Mouse (Mus musculus) testis, postnatal 14 days (tissue): ENCODE results near the gene Rest.

Experiments
- DNase-seq: peaks from one replicate; pipeline ENCODE4 v3.0.0; 2021; ENCODE audit warnings: low spot score

The Rest gene

GRCm38 (mm10) chr5:77266066-77266885 lies 985 bp downstream of the Rest start:
- DNase-seq: peak; percentile 55

DNA sequence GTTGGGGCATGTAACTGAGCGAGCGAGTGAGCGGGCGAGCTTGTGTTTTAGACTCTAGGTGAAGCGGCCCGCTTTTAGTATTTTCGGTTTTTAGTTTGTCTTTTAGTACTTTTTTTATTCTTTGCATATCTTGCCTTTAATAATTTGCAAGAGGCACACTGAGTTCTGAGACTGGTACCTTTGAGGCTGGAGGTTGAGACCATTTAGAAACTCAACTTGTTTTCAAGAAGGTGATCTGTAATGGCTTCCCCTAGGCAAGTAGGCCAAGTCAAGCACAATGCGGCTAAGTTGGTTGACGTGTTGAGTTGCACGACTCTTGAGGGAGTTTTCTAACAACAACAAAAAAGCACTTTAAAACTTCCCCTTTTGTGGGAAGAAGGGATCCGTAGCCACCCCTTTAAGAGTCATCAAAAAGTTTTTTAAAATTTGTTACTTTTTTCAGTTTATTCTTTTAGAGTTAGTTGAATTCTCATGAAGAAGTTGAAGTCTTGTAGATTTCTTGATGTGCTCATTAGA lies 1.7 kb downstream of the Rest start:
- no peak for DNase-seq

DNA sequence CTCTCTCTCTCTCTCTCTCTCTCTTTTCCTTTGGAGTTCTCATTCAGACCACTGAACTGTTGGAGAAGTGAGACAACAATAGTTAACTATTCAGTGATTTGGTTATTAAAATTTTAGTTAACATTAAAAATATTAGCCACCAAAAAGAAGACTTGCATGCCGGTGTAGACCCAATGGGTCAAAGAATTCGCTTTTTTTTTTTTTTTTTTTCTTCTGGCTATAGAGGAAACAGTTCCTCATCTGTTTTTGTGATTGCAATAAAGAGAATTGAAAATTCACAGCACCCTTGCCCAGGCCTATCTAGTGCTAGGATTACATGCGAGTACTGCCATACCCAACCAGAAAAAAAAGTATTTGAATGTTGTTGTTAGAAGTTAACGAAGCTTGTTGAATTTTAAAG lies 2.1 kb downstream of the Rest start:
- no peak for DNase-seq

DNA sequence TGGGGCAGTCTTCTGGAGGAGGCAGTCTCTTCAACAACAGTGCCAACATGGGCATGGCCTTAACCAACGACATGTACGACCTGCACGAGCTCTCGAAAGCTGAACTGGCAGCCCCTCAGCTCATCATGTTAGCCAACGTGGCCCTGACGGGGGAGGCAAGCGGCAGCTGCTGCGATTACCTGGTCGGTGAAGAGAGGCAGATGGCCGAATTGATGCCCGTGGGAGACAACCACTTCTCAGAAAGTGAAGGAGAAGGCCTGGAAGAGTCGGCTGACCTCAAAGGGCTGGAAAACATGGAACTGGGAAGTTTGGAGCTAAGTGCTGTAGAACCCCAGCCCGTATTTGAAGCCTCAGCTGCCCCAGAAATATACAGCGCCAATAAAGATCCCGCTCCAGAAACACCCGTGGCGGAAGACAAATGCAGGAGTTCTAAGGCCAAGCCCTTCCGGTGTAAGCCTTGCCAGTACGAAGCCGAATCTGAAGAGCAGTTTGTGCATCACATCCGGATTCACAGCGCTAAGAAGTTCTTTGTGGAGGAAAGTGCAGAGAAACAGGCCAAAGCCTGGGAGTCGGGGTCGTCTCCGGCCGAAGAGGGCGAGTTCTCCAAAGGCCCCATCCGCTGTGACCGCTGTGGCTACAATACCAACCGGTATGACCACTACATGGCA lies 2.8 kb downstream of the Rest start:
- DNase-seq: no peak

- DNase-seq: peak; percentile 55
These were observed 4.1 kb downstream of the Rest start for GRCm38 (mm10) chr5:77269399-77269798.

DNA sequence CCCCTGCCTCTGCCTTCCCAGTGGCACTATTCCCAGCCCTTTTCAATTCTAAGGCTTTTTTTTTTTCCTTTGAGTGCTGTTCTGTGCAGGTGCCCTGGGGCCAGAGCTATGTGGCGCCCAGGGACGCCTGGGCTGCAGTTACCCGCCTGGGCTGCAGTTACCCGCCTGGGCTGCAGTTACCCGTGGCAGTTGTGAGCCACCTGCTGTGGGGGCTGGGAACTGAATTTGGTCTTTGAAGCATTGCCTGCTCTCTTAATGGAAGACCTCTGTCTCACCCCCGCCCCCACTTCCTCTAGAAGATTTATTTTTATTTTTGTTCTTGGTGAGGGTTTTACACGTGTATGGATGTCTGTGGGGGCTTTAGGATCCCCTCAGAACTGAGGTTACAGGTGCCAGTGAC lies 7.9 kb downstream of the Rest start:
- DNase-seq: no peak

DNA sequence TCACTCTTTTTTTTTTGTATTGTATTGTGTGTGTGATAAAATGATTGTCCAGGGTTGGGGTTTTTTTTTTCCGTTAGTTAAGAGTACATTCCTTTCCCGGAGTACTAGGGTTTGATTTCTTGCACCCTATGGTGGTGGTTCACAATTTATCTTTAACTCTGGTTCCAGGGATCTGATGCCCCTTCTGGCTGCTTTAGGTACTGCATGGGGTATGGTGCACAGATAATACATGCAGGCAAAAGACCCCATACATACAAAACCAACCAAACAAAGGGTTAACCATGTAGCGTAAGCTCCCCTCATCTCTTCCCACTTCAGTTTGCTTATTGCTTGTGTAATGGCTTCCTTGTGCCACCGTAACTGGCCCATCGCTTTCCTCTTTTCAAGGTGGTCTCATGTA lies 10.7 kb downstream of the Rest start:
- DNase-seq: no peak

GRCm38 (mm10) chr5:77277204-77277603 lies 11.9 kb downstream of the Rest start:
- no peak for DNase-seq

GRCm38 (mm10) chr5:77281518-77282174 lies 16.4 kb downstream of the Rest start:
- DNase-seq: no peak

GRCm38 (mm10) chr5:77282242-77282641 lies 17.0 kb downstream of the Rest start:
- no peak for DNase-seq

- DNase-seq: no peak
These were observed 20.4 kb downstream of the Rest start for GRCm38 (mm10) chr5:77285685-77286084.

- DNase-seq: no peak
These were observed 21.6 kb downstream of the Rest start for GRCm38 (mm10) chr5:77286904-77287303.

GRCm38 (mm10) chr5:77287901-77288300 lies 22.6 kb downstream of the Rest start:
- no peak for DNase-seq

DNA sequence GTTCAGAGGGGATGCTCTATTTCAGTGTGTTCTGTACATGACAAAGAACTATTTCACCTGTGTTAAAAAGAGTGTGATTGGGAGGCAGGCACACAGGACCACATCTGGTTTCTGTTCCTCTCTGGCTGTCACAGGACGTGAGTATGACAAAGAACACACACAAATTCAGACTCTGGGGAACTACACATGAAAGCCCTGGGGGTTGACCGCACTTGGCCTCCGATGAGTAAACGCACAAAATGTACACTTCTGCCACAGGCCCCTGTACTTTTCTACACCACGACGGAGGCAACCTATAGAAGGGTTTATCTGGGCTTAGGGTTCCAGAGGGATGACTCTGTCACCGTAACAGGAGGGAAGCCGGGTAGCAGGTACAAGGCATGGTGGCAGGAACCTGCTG lies 24.4 kb downstream of the Rest start:
- no peak for DNase-seq

GRCm38 (mm10) chr5:77290606-77291005 lies 25.3 kb downstream of the Rest start:
- no peak for DNase-seq

DNA sequence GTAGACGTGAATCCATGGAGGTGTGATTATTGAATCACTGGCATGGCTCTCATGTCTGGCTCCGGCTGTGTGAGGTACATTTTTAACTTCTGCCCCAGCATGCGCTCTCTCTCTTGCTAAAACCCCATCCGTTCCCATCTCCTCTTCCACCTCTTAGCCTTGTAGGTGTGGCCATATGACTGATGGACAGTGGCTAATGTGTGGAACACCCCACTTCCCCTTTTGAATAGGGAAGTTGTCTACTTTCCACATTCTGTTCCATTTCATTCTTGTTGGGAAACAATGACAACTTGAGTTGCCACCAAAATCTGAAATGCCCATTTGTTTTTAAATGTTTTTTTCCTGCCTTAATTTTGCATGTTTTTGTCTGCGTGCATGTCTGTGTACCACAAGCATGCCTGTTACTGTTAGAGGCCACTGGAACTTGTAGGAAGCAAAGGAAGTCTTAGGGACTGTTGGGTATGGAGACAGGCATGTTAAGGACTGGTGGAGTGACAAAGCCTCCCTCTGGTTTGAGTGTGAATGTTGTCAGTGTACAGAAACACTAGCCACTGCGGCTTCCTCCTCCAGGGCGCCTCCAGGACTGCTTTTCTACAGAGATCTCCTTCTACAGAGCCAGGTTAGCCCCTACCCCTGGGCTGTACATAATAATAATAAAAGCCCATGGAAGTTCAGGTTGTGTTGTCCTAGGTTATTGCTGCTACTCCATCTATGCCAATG lies 27.7 kb downstream of the Rest start:
- no peak for DNase-seq

DNA sequence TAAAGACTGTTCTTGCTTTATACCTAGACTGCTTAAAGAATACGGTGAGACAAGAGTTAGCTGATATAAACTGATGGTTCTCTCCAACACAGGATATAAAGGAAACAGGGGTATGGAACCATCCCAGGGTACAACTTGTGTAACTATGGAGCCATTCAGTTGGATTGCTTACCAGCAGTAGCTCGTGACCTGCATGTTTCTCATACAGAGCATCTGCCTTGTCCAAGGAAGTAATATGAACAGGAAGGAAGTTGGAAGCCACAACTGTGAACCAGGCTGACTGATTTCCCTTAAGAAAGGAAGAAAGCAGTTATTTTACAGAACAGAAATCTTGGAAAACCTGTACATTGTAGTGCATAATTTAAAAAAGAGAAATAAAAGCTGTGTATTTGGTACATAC lies 34.2 kb downstream of the Rest start:
- DNase-seq: no peak

GRCm38 (mm10) chr5:77301296-77301903 lies 36.1 kb downstream of the Rest start:
- no peak for DNase-seq

DNA sequence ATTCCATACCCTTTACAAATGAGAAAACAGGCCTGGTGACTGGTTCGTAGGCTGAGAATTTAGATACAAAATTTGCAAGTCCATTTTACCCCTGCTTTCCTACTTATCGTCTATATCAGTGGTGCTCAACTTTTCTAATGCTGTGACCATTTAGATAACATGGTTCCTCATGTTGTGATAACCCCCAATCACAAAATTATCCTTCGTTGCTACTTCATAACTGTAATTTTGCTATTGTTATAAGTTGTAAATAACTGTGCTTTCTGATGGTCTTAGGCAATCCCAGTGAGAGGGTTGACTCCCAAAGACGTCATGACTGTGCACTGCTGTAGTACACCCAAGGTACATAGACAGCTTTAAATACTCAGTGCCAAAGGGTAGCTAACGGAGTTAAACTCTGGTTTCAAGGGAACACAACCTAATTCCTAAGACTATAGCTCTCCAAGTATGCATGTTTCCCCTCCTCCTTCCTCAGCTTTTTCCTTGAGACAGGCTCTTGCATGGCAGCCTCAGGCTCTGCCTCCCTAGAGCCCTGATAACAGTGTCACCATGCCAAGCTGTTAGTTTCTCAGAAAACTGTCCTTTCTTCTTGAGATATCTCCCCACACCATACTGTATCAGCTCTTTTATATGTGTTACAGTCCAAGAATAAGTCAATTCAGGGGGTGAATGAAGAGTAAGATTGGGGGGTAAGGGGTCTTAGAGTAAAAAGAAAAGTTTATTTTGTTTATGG lies 42.7 kb downstream of the Rest start:
- no peak for DNase-seq

- DNase-seq: no peak
These were observed 44.0 kb downstream of the Rest start for GRCm38 (mm10) chr5:77309051-77309906.
